1 mouse cellular context compared by ENCODE assay signal in genomic region chr15:77336287-77336967, GRCm38 (mm10).
TF ChIP-seq lines count a peak whose summit lies in the region.

No protein-coding gene starts in this region.

TF ChIP-seq in MEL, 35 proteins besides CTCF, POLR2A, EP300 and RAD21 (continued from another document):
- TF ChIP-seq ZKSCAN1 (IDR thresholded peaks at IDR 0.05; ENCODE audit: low read depth, low read length) (no peak), ZC3H11A (IDR thresholded peaks at IDR 0.05; ENCODE audit: low read depth, low read length) (no peak), MAFK (IDR thresholded peaks at IDR 0.05; ENCODE audit: borderline replicate concordance, low read depth, low read length) (no peak), GATA1 (IDR thresholded peaks at IDR 0.05; ENCODE audit: low read depth, low read length) (no peak), UBTF (IDR thresholded peaks at IDR 0.05; ENCODE audit: borderline replicate concordance, insufficient read depth, low read depth, low read length) (no peak), NELFE (IDR thresholded peaks at IDR 0.05; ENCODE audit: low read depth, low read length) (no peak), ZMIZ1 (IDR thresholded peaks at IDR 0.05; ENCODE audit: low read depth, low read length) (no peak), TCF12 (IDR thresholded peaks at IDR 0.05; ENCODE audit: low read depth, low read length) (no peak), SIN3A (IDR thresholded peaks at IDR 0.05; ENCODE audit: low read length) (no peak), USF1 (IDR thresholded peaks at IDR 0.05; ENCODE audit: low read depth, low read length) (peak; percentile 73), GABPA (IDR thresholded peaks at IDR 0.05; ENCODE audit: low read depth, low read length) (no peak), ELF1 (IDR thresholded peaks at IDR 0.05; ENCODE audit: low read depth, low read length) (no peak), RCOR1 (IDR thresholded peaks at IDR 0.05; ENCODE audit: low read depth, low read length) (no peak), SMC3 (IDR thresholded peaks at IDR 0.05; ENCODE audit: low read depth, low read length) (0 out of 2 replicates have a peak, but pooled peaks have one; percentile 1), HCFC1 (IDR thresholded peaks at IDR 0.05; ENCODE audit: low read depth, low read length) (peak; percentile 17; the same call in 1 of the 2 replicates)
